Mouse (Mus musculus) G1E-ER4 (cell line): ENCODE results near the gene Cbx8. TPM values are rescaled to one million over a fixed set of nuclear protein-coding genes. Genes with fewer than 3 reads are reported as not detected.

Experiments used
- GATA1 ChIP-seq: IDR thresholded peaks from one replicate; pipeline ENCODE4 v1.8.0; 2012; ENCODE audit warnings: low read length, inconsistent platforms
- polyA plus RNA-seq: library from polyadenylated mRNA; stranded (reverse); fragments of >175 nt; gene quantifications from 2 replicates; pipeline ENCODE4 v1.2.3, GENCODE M21; 2012

Cbx8 gene
- polyA plus RNA-seq, 1 experiment: not detected

DNA sequence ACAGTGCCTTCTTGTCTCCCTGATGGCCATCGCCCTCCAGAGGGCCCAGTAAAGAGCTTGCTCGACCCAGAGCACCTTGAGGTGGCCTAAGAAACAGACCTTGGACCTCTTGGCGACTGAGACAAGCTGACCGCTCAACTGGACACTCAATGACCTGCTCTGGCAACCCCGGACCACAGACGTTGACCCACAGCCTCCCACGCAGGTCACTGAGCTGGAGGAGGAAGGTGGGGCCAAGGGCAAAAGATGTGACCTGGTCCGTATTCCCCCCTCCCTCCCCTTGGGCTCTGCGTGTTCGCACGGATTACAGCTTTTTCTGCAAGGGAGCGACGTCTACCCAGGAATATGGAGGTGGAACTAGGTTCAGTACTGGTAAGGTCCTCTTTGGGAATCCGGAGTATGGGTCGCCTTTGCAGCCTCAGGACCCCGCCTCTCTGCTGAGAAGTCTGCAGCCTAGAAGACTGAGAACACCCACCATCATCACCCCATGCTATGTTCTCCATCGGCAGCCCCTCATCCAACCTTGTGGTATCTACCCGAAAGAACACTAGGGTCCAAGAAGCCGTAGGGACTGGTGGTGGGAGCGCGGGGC, 5.6 kb downstream of the Cbx8 start:
- no peak for TF ChIP-seq GATA1

DNA sequence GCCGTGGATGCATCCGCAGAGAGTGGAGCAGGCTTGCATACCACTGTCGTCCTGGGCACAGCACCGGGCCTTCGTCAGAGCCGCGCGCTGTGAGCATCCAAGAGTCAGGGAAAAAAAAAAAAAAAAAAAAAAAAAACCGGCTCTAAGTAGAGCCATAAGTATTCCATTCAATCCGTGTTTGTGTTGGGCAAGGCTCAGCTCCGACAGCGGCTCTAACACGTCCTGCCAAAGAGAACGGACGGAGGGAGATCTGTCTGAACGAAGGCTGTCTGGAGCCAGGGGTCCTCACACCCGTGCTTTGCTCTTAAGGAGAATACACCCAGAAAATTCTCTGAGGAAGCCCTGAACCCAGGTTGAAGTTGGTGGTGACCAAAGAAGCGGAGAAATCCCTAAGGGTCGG, 6.1 kb downstream of the Cbx8 start:
- no peak for TF ChIP-seq GATA1

DNA sequence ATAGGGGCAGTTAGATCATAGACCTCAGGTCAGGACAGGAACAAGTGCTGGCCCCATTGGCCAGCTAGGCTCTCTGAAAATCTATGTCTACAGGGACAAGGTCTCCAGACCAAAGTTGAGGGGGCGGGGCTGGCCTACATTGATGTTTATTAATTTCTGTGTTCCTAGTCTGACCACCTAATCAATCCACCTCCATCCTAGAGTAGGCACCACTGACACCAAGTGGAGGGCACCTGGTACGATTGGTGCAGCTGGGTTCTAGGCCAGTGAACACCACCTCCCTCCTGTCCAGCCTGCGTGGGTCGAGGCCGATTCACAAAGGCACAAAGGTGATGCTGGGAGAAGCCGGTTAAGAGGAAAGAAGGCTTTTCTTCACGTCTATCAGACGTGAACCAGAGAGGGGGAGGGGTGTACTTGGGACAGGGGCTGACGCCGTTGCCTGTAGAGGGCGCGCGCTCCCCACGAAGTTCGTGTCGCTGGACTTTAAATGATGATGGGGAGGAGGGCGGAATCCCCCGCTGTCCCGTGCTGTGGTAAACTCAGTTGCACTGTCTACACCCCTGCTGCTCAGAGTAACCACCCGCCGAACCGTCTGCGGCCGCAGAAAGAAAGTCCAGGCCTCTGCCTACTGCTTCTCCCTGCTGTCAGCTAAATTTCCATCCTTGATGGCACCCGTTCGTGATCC, 6.8 kb downstream of the Cbx8 start:
- TF ChIP-seq GATA1: no peak

DNA sequence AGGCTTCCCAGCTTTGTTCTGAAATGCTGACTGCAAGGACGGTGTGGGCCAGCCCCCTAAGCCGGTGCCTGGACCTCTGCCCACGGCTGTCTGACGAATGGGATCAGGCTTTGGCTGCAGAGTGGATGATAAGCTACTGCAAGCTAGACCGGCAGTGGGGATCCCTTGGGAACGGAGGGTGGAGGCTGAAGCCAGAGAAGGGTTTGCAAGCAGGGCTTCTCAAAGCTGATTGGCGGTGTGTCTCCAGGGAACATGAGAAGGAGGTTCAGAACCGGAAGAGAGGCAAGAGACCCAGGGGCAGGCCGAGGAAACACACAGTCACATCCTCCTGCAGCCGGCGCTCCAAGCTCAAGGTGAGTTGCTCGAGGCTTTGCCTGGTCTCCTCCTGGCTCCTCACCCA, 14.6 kb downstream of the Cbx8 start:
- TF ChIP-seq GATA1: no peak

DNA sequence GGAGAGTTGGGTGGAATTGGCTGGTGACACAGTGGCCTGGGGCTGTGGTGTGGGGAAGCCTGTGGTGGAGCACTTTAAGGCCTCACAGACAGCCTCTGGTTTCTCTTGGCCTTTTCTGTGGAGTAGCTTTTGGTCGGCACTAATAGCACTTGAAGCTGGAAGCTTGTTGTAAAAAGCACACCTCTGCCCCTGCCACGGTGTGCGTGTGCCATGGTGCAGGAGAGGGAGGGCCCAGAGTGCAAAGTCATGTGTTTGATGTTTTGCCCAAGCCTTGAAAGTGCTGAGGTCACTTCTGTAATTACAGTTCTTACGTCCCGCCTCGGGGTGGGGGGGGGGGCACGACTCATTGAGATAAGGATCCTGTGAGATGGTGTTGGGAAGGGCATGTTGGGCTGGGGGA, 16.5 kb downstream of the Cbx8 start:
- TF ChIP-seq GATA1: no peak

DNA sequence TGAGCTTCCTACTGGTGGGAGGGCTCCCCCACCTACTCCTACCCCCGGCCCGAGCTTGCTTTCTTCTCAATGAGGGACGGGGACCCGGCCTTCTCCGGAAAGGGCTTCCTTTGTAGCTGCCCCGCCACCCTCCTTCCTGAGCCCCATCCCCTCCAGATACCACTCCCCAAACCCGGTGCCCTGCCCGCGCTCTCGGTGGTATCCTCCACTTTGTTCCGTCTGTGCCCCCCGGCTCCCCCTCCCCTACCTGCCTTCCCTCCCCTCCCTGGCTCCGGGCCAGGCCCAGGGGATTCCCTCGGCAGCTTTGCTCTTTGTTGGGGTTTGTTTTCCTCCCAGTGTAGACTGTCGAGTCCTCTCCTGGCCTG, 17.2 kb downstream of the Cbx8 start:
- no peak for TF ChIP-seq GATA1

DNA sequence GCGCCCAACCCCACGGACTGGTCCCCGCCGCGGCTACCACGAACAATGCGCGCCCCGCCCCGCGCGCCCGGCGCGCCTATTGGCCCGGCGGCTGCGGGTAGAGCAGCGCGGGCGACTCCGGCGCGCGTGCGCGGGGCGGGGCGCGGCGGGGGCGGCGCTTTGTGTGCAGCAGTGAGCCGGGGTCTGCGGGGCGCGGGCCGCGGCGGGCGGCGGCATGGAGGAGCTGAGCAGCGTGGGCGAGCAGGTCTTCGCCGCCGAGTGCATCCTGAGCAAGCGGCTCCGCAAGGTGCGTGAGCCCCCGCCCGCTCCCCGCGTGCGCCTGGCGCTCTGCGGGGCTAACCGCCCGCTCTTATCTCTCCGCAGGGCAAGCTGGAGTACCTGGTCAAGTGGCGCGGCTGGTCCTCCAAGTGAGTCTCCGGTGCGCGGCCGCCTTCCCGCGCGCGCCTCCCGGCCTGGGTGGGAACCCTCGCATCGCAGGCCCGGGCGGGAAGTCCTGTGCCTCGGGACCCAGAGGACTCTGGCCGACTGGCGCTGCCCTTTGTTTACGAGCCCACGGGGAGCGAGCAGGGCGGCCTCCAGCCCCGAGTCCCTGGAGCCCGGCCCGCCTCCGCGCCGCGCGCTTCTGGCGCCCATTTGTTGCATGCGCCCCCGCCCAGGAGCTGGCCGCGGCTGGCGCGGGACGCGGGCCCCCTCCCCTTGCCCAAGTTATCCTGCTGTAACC, 17.7 kb downstream of the Cbx8 start, which contains the start of gene Cbx2:
Gene Cbx2, plus strand, starts transcription at position 68 of the 721 bp plus-strand sequence.
- no peak for TF ChIP-seq GATA1

DNA sequence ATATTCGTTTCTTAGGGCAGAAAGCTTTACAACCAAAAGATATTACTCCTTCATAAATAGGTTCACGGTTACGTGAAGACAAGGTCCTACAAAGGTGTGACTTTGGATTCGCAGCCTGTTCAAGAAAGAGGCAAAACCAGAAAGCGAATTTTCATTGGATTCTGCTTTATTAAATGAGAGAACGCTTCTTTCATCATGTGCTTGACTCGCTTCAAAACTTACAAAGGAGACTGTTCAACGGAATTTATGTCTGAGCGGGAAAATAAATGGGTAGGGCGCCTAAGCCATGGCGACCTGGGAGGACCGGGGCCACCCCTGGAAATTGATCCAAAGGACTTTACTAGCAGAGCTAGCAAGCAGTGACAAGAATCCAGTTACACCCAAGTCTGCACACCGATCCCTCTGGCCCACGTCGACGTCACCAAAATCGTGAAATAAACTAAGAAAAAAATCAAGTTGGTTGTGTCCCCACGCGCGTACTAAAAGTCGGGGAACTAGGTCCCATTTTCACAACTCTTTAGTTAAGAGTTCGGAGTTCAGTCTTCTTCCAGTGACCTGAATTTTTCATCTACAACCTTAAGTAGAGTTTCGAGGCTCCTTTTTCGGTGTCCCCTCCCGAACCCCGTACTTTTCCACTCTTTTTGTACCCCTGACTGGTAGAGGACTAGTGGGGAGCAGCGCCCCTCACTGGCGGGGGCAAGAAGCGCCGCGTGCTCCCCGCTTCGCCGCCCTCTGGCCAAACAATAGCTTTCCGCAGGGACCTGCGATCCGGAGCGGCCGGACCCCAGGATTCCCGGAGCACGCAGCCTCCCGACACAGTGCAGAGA, 18.5 kb downstream of the Cbx8 start:
- TF ChIP-seq GATA1: no peak

DNA sequence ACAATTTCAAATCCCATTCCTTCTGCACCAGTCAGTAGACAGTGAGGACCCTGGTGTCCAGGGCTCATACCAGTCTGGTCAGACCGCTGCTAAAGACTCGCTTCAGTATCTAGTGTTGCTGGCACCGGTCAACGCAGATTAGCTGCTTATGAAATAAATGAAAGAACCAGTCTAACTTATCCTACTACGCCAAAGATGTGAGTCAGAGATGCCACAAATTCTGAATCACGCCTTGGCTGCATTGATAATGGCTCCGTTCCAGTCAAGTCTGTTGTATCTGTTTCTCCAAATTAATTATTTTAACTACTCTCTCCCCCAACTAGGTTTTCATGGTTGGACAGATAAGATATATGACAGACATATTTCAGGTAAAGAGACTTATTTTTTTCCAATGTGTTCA, 19.6 kb downstream of the Cbx8 start:
- TF ChIP-seq GATA1: no peak

DNA sequence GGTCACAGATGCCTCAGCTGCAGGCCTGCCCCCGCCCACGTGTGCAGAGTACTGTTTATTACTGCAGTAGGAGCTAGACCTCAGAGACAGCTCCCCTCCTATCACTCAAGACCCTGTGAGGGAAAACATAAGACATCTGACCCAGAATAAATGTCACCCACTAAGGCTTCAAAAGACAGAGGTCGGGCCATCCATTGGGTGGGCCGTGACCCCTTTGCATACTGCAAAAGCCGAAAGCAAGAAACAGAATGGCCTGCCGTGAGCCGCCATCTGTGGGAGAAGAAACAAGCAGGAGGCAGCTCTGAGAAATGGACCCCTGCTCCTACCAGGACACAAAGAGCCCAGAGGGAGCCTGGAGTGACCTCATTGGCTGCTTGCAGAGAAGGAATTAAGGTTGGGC, 23.3 kb downstream of the Cbx8 start:
- no peak for TF ChIP-seq GATA1

DNA sequence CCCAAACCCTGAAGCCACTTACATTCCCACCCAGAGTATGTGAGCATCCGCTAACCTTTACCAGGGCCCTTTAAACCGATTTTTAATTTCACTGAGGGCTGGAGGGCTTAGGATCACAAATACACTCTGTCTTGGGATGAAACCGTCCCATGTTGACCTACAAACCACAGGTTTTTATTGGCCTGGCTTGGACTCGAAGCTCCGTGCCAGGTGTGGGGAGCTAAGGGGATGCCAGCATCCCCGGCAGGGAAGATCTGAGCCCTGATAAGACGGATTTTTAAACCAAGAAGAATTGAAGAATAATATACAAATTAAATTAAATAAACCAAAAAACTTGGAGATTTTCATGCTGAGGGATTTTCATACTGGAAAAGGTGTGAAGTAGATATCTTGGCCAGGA, 26.3 kb downstream of the Cbx8 start:
- no peak for TF ChIP-seq GATA1

DNA sequence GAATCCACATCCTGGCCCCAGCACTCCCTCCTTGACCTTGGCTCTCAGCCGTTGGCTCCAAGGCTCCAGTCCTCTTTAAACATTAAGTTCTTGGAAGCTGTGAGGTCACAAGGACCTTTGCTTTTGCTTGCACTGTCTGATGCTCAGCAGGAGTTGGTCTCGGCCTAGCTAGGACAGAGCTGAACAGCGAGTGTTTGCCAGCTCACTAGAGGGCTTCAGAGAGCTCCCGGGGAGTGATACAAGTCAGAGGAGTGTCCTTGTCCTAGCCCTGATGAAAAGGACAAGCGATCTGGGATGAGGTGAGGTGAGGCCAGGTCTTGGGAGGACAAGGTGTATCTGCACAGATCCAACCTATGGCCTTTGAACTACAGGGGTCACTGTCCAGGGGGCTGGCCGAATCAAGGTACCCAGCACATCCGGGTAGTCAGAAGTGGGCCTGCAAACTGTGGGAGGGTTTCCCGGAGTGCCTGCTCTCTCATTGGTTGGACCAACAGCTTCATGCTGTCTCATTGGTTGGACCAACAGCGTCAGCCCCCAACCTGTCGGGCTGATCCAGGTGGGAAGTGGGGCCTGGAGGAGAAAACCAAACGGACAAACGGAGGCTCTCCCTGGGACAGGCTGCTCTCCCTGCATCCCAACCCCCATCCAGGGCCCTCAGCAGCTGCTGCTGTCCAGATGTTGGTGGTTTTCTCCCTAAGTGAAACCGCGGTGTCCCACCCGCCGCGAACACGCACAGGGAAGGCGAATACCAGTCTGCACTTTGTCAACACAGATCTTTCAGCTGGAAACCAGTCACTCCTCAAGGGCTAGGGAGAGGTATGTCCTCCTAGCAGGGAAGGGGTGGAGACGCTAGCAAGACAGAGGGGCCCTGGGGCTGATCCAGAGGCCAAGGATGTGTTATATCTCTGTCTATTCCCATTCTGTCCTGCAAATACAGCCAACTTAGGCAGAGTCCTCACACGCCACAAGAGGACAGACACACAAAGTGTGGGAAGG, 33.0 kb downstream of the Cbx8 start:
- no peak for TF ChIP-seq GATA1

DNA sequence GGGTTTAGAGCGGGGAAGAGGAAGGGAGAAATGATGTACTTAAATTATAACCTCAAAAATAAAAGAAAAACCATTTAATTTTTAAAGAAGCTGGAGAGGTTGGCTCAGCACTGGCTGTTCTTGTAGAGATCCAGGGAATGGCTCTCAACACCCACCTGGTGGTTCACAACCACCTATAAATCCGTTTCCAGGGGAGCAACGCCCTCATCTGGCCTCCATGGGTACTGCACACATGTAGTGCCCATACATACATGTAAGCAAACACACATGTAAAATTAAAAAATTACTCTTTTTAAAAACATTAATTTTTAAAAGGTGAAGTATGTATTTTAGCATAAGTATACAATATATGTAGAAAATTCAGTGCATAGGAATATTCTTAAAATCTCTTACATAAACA, 34.3 kb downstream of the Cbx8 start:
- no peak for TF ChIP-seq GATA1

DNA sequence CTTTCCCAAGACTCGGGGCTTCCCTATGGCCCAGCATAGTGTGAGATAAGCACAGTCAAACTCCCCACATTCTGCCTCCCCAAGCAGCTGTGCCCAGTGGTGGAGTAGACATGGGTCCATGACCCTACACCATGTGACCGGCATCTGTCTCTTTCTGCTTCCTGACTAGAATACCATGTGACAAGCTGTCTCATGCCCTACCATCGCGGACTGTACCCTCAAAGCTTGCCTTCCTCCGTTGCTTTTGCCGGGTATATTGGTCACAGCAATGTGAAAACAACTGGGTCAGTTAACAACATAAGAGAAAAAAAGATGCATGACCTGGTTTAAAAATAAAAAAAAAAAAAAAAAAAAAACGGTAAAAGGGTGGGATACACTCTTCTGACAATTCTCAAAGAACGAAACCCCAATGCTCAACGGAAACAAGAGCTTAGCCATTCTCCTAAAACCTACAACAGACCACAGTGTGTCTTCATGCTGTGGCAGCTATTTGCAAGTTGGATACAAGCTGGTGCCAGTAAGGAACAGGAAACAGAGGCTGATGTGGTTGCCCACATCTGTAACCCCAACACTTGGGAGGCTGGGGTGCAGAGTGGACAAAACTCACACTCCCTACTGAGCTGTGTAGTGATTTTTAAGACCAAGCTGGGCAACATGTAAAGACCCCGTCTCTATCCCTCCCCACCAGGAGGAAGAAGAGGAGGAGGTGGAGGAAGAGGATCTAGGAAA, 35.1 kb downstream of the Cbx8 start:
- TF ChIP-seq GATA1: no peak

DNA sequence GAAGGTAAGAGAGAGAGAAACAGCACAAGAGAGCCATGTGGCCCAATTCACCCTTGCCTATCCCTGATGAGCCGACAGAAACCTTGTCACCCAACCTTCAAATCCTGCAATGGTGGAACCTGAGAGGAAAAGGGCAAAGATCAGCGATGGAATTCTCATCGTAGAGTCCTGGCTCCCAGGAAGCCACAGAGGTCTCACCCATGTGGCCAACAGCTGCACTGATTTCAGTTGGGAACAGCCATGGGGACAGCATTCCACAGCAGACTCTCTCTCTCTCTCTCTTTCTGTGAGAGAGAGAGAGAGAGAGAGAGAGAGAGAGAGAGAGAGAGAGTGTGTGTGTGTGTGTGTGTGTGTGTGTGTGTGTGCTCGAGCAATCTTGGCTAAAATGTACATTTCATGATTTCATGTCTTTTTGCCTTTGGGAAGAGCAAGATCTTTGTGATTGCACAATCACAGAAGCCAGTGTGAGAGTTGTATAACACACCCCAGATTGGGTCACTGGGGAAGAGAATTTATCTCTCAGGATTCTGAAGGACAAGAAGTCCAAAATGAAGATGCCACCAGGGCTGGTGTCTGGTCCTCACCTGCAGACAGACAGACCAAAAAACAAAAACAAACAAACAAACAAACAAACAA, 39.2 kb downstream of the Cbx8 start:
- TF ChIP-seq GATA1: no peak
